Mouse (Mus musculus): ENCODE results near the gene Tbc1d16.

- TF ChIP-seq CTCF (IDR thresholded peaks at IDR 0.05; ENCODE audit: control insufficient read depth, insufficient read depth, low read length) (no peak), POLR2A (IDR thresholded peaks at IDR 0.05; ENCODE audit: borderline replicate concordance, control insufficient read depth, low read depth, low read length) (no peak)
Observed at GRCm38 (mm10) chr11:119124536-119124935, 103.8 kb downstream of the Tbc1d16 start.
